Mouse (Mus musculus) large intestine, adult 2 months (tissue): Measurements from ENCODE around the gene Klf11. TPM values are rescaled to one million over a fixed set of nuclear protein-coding genes. Genes with fewer than 3 reads are reported as not detected.
A peak's percentile ranks its signal among the peaks of the same experiment; 100 is the strongest.

Source experiments
- DNase-seq: peaks from one replicate; pipeline ENCODE4 v3.0.0-alpha.2; 2012; ENCODE audit warnings: low read depth, low spot score
- WGBS: fragments of 180-500 bp; shearing (Covaris S2); methylation state at CpG from one replicate; pipeline ENCODE4 v1.1.7; 2018; 5-methylcytosine and 5-hydroxymethylcytosine counted together
- polyA plus RNA-seq: library from polyadenylated mRNA; depleted of rRNA; stranded (reverse); fragments of >200 nt; gene quantifications from 2 replicates; pipeline ENCODE4 v1.2.3, GENCODE M21; 2012

The Klf11 gene
- polyA plus RNA-seq, 1 experiment = 2.4 TPM

DNA sequence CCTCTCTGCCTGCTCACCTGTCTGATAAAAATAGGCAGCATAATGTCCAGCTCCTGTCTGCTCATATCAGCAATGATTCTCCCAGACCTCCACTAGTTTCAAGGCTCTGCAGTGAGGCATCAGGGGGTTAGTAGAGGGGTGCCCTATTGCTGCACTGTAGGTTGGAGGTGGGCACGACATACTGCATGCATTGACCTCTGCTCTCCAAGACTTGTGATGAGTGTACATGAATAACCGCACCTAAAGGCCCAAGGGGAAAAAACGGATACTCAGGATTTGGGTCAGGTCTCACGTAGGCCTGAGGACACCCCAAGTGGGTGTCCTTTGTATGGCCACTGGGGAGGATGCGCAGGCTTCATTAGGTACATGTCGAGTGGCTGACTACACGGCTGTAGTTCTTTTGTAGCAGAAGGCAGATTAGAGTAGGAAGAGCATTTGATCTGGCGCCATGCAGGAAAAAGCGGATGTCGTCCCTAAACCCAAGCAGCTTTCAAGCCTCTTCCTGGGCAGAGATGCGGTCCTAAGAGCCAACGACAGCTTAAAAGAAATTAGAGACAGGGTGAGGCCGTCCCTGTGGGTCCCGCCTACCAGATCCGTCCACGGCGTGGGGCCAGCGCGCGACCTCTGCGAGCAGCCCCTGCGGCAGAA lies 535 bp upstream of the Klf11 start:
- no peak for DNase-seq
- WGBS = 10% methylated on average over 22 of the region's 22 CpGs

DNA sequence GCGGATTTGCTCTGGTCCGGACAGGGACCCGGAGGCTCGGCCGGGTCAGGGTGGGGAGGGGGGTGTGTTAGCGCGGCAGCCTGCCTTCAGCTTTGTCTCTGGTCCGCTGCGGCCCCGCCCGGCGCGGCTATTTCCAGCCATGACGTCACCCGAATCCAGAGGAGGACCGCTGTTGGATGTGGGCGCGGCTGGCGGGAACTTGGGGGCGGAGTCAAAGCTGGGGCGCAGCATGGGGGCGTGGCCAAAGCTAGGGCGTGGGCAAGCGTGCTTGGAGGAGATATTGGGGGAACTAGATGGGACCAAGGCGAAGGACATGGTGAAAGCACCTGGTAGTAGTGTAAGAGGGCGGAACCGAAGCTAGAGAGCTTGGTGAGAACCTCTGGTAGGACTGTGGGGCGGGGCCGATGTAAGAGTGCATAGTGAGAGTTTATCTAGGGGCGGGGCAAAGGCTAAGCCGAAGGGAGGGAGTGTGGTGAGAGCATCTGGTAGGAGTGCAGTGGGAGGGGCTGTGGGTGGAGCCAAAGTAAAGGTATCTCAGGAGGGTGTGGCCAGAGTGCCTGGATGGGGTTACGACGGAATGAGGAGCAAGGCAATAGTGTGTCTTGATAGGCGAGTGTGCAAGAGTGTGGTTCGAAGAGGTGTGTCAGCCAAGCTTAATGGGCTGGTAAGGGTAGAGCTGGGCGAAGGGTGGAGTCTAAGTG lies 718 bp downstream of the Klf11 start:
- WGBS = 1% methylated on average over 36 of the region's 36 CpGs
- DNase-seq = peak; percentile 87

GRCm38 (mm10) chr12:24654065-24654862 lies 3.2 kb downstream of the Klf11 start:
- WGBS = 80% methylated on average over 16 of the region's 16 CpGs
- no peak for DNase-seq

DNA sequence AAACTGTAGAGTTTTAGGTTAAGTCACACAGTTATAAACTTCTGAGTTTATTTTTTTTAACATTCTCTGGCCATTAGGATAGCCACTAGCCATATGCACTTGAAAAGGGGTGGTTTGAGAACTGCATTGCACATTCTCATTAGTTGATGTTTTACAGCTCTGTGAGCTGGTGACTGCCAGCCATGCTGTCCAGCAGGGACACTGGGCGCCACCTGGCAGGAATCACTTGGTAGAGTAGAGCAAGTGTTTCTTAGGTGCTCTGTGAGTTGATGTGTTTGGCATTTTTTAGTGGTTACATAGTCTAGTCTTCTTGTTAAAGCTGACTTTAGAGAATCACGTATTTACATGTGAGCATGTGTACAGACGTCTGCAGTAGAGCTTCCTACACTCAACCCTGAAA lies 5.4 kb downstream of the Klf11 start:
- no peak for DNase-seq
- 64% methylated on average over 3 of the region's 3 CpGs for WGBS

DNA sequence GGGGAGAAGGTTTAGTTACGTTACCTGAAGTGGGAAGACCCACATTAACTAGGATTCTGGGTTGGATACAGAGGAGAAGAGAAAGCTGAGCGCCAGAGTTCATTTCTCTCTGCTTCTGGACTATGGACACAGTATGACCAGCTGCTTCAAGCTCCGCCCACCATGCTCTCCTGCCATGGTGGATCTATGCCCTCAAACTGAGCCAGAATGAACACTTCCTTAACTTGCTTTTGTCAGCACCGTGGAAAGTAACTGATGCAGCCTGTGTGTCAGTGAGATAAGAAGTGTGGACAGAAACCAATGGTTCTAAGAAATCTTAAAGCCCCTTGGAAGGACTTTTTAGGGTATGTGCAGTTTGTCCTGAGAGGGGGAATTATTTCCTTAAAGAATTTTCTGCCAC lies 7.9 kb downstream of the Klf11 start:
- no peak for DNase-seq
- WGBS = 78% methylated on average over 4 of the region's 4 CpGs

DNA sequence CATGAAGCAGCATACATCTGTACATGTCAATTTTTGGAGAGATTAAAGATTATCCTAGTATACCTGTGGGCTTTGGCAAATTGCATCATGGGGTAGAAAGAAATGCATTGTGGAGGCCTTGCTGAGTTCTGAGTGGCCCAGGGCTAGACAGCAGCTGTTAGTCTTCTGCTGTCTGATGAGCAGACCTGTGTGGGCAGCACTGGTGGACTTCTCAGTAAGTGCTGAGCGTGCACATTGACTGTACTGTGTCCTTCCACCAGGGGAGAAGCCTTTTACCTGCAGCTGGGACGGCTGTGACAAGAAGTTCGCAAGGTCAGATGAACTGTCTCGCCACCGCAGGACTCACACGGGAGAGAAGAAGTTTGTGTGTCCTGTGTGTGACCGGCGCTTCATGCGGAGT lies 8.8 kb downstream of the Klf11 start:
- no peak for DNase-seq
- 91% methylated on average over 9 of the region's 9 CpGs for WGBS

DNA sequence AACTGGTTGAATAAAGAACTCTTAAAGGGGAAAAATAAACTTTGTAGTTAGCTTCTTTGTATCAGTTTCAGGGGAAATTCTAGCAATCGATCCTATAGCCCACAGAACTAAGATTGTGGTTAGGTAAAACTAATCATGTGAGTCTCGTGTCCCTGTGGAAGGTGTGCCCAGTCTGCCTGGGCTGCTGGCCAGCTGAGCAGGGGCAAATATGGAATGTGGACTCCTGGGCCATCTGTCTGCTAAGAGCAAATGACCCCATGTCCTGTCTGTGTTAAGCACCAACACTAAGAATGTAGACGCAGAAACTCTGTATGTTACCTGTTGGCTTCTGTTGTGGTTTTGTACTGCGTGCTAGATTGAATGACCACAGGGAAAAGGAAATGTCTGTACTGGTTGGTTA lies 10.0 kb downstream of the Klf11 start:
- DNase-seq = no peak
- 58% methylated on average over 4 of the region's 4 CpGs for WGBS

- no peak for DNase-seq
- WGBS = 89% methylated on average over 5 of the region's 5 CpGs
These were observed 11.1 kb downstream of the Klf11 start for GRCm38 (mm10) chr12:24662131-24662530.

GRCm38 (mm10) chr12:24680096-24680491 lies 29.0 kb downstream of the Klf11 start:
- 48% methylated on average over 9 of the region's 9 CpGs for WGBS
- DNase-seq = no peak

DNA sequence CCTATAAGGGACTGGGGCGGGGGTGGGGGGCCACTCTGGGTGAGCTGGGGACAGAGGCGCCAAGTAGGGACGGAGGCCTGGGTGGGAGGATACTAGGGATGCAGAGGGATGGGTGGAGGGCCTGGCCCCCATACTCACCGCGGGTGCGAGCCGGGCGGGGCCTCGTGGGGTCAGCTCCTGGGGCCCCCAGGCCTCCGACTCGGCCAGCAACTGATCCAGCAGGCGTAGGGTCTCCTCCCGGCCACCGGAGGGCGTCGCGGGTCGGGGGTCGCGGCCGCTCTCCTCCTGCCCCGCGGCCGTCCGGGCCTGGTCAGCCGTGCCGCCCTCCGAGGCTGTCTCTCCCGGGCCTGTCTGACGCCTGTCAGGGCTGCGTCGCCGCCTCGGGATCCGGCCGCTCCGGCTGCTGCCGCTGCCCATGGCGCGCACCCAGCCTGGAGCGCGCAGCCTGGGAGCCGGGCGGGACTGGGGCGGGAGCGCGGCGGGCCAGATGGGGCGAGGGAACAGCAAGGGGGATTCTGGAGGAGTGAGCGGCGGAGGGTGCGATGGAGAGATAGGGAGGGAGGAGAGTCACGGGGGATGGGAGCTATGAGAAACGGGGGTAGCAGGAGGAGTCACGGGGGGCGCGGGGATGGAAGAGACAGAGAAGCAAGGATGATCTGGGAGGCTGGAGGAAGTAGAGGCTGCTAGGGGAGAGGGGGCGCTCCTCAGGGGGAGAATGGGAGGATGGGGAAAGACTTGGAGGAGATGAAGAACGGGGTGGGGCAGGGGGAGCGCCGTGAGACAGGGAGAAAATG lies 29.6 kb downstream of the Klf11 start:
- DNase-seq = no peak
- 5% methylated on average over 58 of the region's 61 CpGs for WGBS

DNA sequence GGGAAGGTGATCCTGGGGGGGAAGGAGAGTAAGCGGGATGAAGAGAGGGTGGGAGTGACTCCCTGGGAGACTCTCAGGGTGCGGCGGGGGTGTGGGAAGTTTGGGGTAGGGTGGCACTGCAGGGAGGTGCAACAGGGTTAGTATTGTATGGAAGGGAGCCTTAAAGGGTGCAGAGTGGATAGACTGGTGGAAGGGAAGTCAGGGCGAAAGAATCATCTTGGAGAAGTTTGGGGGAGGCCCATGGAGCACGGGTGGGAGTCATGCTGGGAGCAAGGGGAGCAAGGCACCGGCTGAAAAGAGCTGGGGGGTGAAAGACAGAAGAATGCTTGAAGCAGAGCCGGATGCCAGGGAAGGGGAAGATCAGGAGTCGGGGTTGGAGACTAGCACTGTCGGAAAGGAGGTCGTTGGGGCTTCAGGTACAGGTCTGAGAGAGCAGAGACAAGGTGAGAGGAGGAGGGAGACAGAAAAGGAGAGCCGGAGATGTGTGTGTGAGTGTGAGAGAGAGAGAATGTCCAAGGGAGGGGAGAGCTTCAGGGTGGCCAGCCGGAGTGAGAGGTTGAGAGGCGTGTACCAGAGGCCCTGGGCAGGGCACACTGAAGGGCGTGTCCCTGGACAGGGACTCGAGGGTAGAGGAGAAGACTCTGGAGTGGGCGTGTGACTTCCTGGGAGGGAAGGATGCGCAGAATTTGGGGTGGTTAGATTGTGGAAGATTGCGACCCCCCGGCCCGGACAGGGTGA lies 30.4 kb downstream of the Klf11 start, which contains the start of gene Cys1:
Gene Cys1, minus strand, starts transcription at position 528 of the 738 bp plus-strand sequence.
- no peak for DNase-seq
- 5% methylated on average over 20 of the region's 20 CpGs for WGBS

DNA sequence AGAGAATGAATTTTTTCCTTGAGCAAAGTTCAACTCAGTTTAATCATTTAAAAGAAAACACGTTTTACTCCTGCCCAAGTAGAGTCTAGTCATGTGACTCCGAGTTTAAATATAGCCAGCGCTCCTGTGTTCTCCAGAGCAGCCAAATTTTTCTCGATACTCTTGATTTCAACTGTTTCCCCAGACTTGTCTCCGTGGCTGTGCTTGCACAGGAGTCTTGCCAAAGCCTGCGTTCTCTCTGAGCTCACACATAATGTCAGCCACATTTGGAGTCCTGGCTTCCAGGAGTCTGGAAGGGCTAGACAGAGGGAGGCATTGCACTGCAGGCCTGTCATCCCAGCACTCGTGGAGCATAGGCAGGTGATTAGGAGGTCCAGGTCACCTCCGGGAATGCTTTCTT lies 31.5 kb downstream of the Klf11 start:
- WGBS = 17% methylated on average over 8 of the region's 8 CpGs
- no peak for DNase-seq

- WGBS = 78% methylated on average over 7 of the region's 7 CpGs
- no peak for DNase-seq
These were observed 32.4 kb downstream of the Klf11 start for GRCm38 (mm10) chr12:24683461-24683860.

DNA sequence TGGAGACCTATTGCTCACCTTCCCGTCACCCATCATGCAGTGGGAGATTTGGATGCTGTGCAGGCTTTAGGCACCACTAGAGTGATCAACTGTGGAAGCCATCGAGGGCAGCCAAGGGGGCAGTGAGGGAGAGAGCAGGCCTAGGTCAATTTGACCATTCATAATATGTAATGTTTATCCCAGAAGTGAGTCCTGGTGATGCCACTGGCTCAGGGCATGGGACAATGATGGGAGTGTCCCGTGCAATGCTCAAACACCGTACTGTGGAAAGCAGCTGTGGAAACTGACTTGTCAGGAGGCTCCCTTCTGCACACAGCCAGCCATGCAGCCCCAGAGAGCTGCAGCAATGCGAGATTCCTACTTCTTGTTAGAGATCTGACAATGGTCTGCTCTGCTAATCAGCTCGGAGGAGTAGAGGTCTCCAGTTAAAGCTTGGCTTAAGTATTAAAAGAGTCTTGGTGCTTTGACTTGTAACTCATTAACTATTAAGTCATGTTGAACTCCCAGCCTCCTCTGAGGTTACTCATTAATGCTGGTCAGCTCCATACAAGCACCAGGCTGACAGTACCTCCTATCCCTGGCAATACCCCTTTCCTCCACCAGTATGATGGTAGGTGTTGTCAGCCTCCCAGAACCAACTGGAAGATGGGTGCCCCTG lies 35.1 kb downstream of the Klf11 start:
- no peak for DNase-seq
- WGBS = 37% methylated on average over 6 of the region's 6 CpGs

- 53% methylated on average over 11 of the region's 11 CpGs for WGBS
- DNase-seq = no peak
These were observed 35.7 kb downstream of the Klf11 start for GRCm38 (mm10) chr12:24686696-24687346.

GRCm38 (mm10) chr12:24690351-24690750 lies 39.3 kb downstream of the Klf11 start:
- DNase-seq = no peak
- WGBS = 74% methylated on average over 3 of the region's 3 CpGs

DNA sequence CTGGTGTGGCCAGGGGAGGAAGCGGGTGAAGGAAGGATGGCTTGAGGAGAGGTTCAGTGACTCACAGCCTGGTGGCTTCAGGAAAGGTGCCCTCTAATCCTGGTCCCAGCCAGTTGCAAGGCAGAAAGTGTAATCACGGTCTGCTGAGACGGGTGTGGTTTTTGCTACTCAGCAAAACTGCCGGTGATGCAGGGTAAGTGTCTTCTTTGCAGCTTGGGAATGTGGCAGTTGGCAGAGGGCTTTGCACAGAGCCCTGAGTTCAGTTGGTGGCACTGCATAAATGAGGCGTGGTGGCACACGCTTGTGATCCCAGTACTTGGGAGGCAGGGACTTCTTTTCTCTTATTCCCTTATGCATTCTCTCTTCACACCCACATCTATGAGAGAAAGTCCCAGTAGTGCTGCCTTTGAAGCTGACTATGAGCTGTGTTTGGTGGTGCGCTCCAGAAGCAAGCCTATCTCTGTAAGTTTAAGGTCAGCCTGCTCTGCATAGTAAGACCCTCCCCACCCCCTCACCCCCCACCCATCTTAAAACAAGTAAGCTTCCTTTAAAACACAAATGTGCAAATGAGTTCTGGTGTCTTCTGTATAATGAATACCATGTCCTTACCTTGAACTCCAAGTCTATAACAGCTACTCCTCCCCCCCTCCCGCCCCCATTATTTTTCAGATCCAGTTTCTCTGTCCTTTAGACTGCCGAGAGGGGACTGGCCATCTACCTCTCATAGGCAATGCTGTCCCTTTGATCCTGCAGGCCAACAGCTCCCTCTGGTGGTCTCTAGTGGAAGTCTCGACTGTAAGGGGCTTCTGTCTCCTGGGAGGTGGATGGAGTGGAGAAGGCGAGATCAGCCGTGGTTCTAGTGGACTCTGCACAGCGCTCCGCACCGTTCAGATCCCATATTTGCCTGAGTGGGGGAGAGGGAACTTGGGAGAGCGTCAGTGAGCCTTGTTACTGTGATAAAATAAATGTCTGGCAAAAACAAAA lies 45.7 kb downstream of the Klf11 start:
- DNase-seq = peak; percentile 52
- 23% methylated on average over 16 of the region's 16 CpGs for WGBS
